Mouse (Mus musculus) heart, adult 8-10 months (tissue): ENCODE data around the gene Ttll1. TPM values are rescaled to one million over a fixed set of nuclear protein-coding genes. Genes with fewer than 3 reads are reported as not detected.

Source experiments
- DNase-seq: peaks from one replicate; pipeline ENCODE4 v3.0.0; 2022; ENCODE audit warnings: low spot score
- microRNA-seq: library from miRNA; unstranded; fragments of <30 nt; microRNA quantifications from one replicate; pipeline ENCODE4 v1.2.0, GENCODE M21; 2022
- total RNA-seq, 4 experiments: library from RNA; stranded (reverse); gene quantifications; 2 replicates each; pipeline ENCODE4 v1.2.4; 2022

Gene Ttll1
- total RNA-seq, 4 experiments from 2014 or later = 51.7 to 73.3 (median 59.8) TPM

DNA sequence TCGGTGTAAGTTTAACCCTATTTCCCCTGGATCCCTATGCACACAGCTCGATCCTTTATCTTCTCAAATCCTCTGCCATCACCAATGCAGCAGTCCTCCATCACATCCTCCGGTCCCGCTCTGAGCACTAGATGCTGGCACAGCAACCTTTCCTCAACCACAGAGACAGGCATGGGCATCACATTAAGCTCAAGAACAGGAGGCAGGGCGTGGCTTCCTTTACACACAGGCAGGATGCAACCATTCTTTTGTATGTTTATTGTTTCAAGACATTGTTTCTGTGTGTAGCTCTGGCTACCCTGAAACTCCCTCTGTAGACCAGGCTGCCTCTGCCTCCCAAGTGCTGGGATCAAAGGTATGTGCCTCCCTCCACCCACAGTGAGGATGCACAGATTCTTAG, 55.1 kb downstream of the Ttll1 start:
- DNase-seq = no peak

DNA sequence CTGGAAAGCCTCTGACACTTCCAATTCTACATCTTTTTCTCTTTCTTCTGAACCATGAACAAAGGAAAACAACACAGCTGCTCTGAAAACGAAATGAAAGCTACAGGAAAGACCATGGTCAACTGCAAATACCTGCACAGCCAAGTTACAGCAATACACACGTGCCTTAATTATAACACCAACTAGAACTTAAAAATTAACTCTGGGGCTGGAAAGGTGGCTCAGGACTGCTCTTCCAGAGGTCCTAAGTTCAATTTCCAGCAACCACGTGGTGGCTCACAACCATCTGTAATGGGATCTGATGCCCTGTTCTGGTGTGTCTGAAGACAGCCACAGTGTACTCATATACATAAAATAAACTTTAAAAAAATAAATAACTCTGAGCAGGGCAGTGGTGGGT, 55.7 kb downstream of the Ttll1 start:
- no peak for DNase-seq

DNA sequence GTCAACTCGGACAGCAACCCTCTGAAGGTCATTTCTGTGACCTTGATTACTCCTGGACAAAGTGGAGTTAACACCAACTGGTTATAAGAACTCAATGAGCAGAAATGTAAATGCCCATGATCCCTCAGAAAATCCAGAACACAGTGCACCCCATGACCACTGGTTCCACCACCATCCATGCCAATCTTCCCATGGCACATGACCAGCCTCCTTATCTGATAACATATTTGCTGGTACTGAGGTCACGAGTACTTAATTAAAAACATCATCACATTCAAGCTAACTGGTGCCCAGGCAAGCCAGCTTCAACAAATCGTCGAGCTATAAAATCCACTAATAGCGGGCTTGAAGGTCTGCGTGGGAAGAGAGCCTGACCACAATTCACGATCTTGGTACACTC, 56.3 kb downstream of the Ttll1 start:
- DNase-seq = no peak

DNA sequence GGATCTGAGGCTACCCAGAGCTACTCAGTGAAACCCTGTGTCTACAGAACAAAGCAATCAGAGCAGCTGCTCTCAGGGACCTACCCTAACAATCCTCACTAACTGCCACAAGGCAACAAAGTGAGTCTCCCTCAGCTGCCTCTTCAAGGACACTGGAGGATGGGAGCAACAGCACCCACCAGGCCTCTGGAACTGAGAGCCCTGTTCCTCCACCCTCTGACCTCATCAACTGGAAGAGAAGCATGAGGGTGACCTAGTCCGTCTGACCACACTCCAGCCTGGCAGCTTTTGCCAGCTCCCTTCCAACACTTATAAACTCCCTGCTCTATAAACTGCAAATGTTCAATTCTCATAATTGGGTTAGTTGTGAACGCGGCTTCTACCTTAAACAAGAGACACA, 56.8 kb downstream of the Ttll1 start:
- DNase-seq = peak; percentile 70

DNA sequence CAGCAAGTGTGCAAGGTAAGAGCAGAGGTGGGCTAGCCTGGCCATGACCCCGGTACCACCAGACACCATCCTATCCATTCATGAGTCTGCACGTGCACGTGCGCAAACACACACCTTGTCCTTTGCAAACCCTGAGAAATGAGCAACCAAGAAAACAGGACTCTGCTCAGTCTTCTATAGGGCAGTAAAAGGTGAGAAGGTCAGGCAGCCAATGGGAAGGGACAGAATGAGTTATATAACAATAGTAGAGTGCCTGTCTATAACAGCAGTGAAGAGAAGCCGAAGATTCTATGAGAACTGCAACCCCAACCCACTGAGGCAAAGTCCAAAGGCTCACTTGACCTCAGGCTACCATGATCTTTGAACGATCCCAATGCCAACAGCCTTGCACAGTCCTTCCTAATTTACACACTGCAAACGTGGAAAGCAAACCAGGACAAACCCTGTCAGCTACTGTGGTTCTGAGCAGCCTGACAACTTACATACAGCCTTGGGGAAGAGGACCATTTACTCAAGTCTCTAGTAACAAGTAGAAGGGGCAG, 58.4 kb downstream of the Ttll1 start:
- no peak for DNase-seq

DNA sequence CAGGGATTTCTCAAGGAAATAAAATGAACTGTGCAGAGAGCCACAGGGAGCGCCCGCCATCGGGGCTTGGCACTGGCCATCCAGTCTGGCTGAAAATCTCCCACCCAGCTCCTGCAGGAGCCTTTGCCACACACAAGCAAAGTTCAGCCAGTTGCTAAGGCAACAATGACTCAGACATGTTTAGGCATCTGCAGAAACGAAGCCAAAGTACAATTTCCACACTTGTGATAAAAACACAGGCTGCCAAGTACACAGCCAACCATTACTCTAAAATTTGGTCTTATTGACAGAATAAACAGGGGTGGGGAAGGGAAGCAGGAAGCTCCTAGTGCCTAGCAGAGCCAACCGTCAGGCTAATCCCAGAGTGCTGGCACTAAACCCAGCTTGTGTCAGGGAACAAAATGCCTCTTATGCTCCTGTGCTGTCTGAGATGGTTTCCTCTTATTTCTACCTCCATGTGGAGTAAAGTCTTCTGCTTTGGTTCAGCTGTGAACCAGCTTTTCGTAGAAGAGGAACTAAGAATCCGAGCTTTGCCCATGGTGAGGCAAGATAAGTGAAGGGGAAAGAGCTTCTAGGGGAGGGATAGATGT, 59.0 kb downstream of the Ttll1 start:
- DNase-seq = peak; percentile 76

DNA sequence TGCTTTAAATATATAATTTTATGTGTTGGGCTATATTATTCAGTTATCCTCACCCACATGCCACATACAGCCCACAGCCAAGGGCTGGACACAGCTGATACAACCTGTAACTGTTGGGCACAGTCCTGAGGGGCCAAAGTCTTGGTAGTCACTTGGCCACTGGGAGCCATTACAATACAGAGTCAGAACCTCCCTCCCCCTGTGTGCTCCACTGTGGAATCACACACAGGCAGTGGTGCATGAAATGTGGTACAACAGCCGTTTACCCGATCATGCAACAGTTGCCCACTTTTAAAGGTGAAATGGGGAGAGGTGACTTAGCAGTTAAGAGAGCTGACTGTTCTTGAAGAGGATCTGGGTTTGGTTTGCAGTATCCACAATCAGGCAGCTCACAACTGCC, 60.7 kb downstream of the Ttll1 start:
- DNase-seq = no peak

DNA sequence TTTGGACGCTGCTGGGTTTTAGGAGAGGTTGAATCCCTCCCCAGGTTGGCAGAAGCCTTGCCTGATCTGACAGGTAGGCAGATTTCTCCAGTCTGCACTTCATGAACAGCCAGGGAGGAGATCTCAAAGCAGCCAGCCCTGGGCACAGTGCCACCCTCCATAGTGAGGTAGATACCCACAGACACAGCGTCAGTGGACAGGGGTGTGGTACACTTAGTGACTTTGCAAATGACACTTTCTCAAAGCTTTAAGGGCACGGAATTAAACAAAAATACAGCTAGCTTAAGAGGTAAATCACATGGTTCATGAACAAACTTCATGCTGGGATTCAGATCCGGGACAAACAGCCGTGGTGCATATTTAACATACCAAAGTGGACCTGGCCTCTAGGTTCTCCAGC, 62.0 kb downstream of the Ttll1 start:
- no peak for DNase-seq

DNA sequence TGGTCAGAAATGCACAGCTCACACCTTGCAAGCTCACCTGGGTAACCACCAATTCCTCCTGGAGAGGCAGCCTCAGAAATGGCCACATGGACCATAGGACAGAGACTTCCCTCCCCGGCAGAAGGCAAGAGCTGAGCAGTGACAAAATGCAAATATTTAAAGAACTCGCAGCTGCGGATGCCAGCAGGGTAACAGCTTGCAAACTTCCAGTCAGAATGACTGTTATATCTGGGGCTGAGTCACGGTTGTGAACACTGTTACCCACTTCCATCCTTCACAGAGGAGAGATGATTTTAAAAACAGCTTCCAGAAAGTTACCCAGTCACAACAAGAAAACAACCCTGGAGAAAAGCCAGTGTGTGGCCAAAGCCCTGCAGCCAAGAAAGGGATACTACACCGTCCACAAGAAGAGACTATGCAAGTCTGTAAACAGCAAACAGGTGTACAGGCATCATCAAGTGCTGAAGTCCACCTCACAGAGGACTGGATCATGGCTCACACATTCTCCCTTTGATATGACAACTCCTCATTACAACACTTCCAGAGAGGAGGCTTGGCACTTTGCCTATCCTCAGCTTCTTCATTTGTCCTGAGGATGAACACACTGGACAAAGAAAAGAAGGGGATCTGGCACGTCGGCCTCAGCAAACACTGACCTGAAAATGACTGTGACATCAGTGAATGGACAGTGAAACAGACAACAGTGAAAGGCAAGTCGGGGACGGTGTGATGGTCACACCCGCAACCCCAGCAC, 62.7 kb downstream of the Ttll1 start:
- no peak for DNase-seq

DNA sequence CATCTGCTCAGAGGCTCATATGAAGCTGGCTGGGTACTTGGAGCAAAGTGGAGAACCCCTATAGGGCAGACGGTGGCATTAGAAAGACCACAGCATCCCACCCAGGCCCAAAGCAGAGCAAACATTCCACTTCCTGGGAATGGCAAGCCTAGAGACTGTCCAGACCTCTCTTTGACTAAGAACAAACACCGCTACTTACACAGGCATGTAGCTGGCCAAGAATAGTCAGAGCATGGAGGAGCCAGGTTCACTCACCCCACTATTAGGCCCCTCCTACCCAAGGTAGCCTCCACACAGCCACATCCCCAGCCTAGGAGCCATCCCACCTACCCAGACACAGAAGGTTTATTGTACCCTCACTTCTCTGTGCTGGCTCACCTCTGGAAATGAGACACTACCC, 64.8 kb downstream of the Ttll1 start:
- no peak for DNase-seq

DNA sequence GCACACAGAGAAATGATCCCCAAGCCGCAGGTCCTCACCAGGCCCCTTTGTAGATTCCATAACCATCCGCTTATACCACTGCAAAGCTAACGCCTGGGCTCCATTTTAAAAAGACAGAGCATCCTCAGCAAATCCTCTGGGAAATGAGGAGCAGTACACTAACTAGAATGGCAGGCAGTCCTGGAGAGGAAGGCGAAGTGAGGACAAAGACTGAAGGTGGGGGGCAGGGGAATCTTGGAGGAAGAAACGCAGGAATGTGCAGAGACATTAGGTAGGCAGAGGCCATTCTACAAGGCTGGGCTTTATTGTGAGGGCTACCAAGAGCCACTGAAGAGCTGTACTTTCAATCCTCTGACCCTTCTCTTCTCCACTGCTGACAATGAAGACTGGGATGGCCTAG, 65.3 kb downstream of the Ttll1 start:
- DNase-seq = no peak

DNA sequence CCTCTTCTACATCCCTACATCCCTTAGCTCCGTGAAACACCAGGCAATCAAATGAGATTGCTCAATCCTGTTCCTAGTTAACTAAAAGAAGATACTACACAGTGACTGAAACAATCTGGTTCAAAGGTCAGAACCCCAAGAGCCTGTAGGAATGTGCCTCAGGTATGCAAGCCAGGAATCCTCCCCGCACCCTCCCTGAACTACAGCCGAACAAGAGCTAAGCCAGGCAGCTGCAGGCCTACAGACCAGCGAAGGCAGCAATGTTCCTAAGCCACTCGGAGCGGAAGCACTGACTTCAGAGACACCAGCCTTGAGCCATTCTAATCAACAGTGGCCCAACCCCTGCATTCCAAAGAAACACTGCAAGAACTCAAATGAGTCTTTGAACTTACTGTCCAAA, 66.3 kb downstream of the Ttll1 start:
- no peak for DNase-seq

DNA sequence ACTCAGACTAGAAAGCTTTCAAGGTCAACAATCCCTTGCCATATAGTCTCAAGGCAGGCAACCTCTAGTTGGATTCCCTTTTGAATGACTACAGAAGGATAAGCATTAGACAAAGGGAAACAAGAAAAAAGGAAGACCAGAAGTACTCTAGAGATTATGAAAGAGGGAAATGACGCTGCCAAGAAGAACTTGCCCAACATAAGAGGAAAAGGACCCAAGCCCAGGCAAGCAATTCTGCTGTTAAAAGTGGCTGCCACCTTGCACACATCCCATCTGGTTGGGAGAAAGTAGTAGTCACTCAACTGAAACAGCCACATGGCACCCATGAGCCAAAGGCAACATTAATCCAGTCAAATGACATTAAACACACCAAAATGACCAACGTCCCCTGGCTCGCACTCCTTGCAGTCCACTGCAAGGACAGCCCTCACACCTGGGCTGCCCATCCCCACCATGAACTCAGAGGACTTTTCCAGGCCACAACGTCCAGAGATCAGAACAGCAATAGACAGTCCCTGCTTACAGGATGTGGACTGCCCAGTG, 68.1 kb downstream of the Ttll1 start:
- no peak for DNase-seq

DNA sequence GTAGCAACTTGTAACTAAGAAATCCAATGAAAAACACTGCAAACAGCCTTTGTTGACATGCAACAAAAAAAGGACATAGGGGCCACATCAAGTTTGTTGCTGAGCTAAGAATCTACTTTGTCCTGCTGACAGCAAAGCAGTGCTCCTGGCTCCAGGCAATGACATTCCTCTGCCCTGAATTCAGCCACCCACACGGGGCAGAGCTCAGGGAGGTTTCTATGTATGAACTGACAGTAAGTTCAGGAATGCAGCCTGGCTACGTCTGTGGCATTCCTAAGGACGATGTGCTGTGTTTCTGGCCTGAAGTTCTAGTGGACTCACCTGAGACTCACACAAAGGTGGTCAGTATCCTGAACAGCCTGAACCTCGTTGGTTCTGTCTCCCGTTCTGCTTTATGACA, 70.0 kb downstream of the Ttll1 start:
- no peak for DNase-seq

DNA sequence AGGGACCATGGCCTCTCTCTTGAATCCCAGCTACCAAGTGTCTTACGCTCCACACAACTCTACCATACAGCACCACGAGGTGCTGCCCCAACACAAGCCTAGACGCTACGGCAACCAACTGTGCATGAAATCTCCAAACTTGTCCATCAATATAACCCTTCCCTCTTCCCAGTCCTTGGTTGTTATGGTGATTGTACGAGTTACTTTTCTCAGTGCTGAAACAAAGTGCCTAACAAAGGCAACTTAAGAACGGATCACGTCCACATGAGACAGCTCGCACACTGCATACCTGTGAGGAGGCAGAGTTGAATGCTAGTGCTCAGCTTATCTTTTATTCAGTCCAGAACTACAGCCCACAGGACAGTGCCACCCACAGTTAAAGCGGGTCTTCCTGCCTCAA, 74.2 kb downstream of the Ttll1 start:
- DNase-seq = no peak

DNA sequence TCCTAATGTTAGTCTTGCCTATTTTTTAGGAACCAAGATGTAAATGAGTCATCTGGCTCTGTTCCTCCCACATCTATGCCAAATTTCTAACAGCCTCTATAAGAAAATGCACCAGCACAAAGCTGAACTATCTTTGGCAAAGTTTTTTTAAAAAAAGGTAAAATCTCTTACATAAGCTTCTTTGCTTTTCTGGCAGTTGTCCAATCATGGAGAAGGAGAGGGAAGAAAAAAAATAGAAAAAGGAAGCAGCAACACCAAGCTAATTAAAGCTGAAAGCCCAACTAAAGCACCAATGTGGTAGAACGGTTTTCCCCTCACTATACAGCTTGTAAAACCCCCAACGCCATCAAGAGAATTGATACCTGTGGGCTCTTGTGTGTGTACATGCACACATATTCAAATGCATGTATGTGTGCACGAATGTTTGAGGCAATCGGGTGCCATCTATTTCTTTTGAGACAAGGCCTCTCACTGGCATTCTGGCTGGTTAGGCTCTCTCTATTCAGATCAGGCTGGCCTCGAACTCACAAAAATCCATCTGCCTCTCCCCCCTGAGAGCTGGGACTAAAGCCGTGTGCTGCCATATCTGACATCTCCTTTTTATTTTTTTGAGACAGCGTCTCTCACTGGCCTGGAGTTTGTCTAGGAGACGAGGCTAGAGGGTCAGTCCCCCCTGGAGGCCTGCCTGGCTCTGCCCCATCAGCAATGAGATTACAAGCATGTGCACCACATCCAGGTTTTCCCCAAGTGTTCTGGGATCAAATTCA, 75.2 kb downstream of the Ttll1 start:
- DNase-seq = peak; percentile 54

DNA sequence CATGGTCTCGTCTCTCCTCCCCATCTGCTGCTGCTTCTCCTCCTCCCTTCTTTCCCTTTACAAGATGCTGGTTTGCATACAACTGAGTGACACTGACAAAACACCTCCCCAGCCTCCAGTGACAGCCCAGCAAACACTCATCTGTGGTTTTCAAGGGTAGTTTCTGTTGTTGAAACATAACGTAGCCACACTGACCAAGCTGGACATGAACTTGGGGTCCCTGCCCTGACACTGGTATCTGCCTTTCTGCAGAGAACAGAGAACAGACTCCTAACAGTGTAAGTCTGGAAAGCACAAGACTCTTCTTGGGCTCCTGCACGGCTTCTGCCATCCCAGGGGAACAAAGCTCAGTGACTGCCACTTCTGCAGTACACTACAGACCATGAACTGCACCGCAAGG, 76.0 kb downstream of the Ttll1 start:
- DNase-seq = no peak

Small RNA genes lying within 50 kb of the gene (microRNA-seq; reads per million reads assigned to microRNA genes)
- gene Gm24575 = not detected

Other genes starting within 250 kb of the Ttll1 start
- gene Arfgap3, start 160.6 kb downstream of the Ttll1 start, total RNA-seq = 10 to 100 TPM; 10.2 to 11.8 (median 11.1) TPM
- gene Pacsin2, start 46.3 kb downstream of the Ttll1 start, total RNA-seq = 100 to 1,000 TPM; 209 to 267 (median 247) TPM
- gene Bik, start 16.0 kb upstream of the Ttll1 start, total RNA-seq = 10 to 100 TPM in 1 of 4 experiments, 1 to 10 TPM in 3; 7.6 to 12.5 (median 9.4) TPM
- gene Tspo, start 52.7 kb upstream of the Ttll1 start, total RNA-seq = 10 to 100 TPM; 57.1 to 66.2 (median 60.4) TPM
- 10 to 100 TPM; 43.6 to 51.3 (median 46.9) TPM for gene Mcat, start 52.9 kb upstream of the Ttll1 start, total RNA-seq
- gene Ttll12, start 84.3 kb upstream of the Ttll1 start, total RNA-seq = 1 to 10 TPM; 5.3 to 6.7 (median 5.9) TPM
- under 1 TPM; 0.59 to 0.97 (median 0.84) TPM for gene Scube1, start 214.1 kb upstream of the Ttll1 start, total RNA-seq